Mouse (Mus musculus): ENCODE results near the gene Cacna2d4. TPM values are rescaled to one million over a fixed set of nuclear protein-coding genes. Genes with fewer than 3 reads are reported as not detected.

The Cacna2d4 gene
- not detected in 2 replicates for polyA plus RNA-seq (2016; fragmentation: Nextera tagmentation; extraction: Ambion mirVana)

DNA sequence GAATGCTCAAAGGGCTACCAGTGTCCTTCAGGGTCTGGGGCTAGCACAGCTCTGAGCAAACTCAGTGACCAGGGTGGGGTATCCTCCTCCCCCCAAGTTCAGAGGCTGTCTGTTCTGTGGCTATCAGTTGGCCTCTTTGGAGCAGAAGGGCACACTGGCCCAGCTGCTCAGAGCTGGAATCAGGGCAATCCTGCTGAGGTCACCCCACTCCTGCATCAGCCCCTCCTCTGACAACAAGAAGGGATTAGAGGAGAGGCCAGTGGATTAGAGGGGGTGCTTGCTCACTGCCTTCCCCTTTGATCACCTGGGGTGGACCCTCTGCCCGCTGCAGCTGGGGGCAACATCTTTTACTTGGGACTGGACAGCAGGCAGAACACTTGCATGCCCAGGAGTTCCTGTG is at the start of gene Cacna2d4:
Gene Cacna2d4 (plus strand): TSS at position 286 of the 400 bp plus-strand sequence.
- Histone ChIP-seq H3K36me3 (no peaks in the 10 kb centered on the region), H3K4me3 (replicated peaks) (no peak within 1 kb of the TSS), H3K27ac (no peak within 1 kb of the TSS), H3K27me3 (no peaks in the 10 kb centered on the region; the same call in 1 of the 2 replicates), H3K9me3 (no peaks in the 10 kb centered on the region), H3K4me1 (replicated peaks) (0 out of 2 replicates have a peak, but pooled peaks cover 4% of the 10 kb centered on the region), H3K9ac (replicated peaks) (no peak within 1 kb of the TSS), H3K4me2 (no peak within 1 kb of the TSS)
- WGBS = 35% methylated on average over 1 of the region's 1 CpGs
- ATAC-seq (ENCODE audit: insufficient number of reproducible peaks, insufficient read depth, low FRiP score, low TSS enrichment, low read depth) = no peak

DNA sequence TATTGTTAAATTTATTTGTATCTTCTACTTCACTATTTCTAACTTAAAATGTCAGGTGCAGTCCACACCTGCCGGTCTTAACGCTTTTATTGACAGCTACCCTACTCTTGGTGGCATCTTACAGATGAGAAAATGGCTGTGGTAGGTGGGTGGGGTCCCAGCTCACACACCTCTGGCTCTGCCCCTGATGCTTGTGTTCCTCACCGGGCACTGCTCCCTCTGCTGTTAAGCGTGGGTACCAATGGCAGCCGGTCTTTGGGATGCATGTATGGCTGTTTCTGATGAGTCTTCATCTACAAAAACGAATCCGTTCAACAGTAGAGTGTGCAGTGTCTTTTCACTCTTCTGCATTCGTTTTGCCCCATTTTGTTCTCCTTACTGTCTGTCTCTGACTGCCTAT is 49.7 kb upstream of the Cacna2d4 start:
- Histone ChIP-seq H3K36me3 (peaks cover 48% of the 10 kb centered on the region), H3K9ac (replicated peaks) (no peak overlapping the region), H3K27ac (no peak overlapping the region), H3K4me1 (replicated peaks) (no peaks in the 10 kb centered on the region), H3K4me2 (no peak overlapping the region), H3K9me3 (no peaks in the 10 kb centered on the region), H3K4me3 (replicated peaks) (no peak overlapping the region), H3K27me3 (no peaks in the 10 kb centered on the region)
- ATAC-seq (ENCODE audit: insufficient number of reproducible peaks, insufficient read depth, low FRiP score, low TSS enrichment, low read depth) = no peak
- WGBS = 57% methylated on average over 8 of the region's 8 CpGs

DNA sequence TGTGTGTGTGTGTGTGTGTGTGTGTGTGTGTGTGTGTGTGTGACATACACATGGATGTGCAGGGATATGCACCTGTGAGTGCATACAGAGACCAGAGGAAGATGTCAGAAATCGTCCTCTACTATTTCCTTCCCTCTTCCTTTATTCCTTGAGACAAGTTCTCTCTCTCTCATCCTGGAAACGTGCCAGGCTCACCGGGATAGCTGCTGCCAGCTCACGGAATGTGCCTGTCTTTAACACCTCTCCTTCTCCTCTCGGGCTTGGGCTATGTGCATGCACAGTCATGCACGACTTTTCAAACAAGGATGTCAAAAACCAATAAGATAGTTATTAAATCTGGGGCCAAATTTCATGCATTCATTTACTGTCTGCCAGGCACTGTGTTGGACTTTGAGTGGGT is 48.7 kb upstream of the Cacna2d4 start:
- 84% methylated on average over 6 of the region's 6 CpGs for WGBS
- Histone ChIP-seq H3K36me3 (peaks cover 58% of the 10 kb centered on the region), H3K4me3 (replicated peaks) (no peak overlapping the region), H3K4me2 (no peak overlapping the region), H3K27me3 (no peaks in the 10 kb centered on the region), H3K9me3 (no peaks in the 10 kb centered on the region), H3K9ac (replicated peaks) (no peak overlapping the region), H3K27ac (no peak overlapping the region), H3K4me1 (replicated peaks) (no peaks in the 10 kb centered on the region)
- ATAC-seq (ENCODE audit: insufficient number of reproducible peaks, insufficient read depth, low FRiP score, low TSS enrichment, low read depth) = no peak

DNA sequence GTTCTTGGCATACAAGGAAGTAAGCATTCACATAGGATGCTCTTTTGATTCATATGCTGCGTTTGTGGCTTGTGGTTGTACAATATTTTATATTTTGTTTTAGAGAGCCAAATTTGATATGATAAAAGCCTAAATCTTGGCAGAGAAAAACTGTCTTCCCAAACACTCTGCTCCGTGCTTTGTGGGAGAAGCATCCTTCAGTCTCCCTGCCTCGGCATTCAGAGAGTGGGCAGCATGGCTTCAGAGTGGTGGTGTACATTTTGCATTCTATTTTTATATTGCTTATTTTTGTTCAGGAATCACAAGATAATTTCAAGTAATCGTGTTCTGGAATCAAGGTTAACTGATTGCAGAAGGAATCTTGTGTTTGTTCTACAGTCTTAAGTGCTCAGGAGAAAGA is 44.8 kb upstream of the Cacna2d4 start:
- WGBS = 90% methylated on average over 4 of the region's 4 CpGs
- H3K27me3 ChIP-seq = no peaks in the 10 kb centered on the region
- ATAC-seq (ENCODE audit: insufficient number of reproducible peaks, insufficient read depth, low FRiP score, low TSS enrichment, low read depth) = no peak

DNA sequence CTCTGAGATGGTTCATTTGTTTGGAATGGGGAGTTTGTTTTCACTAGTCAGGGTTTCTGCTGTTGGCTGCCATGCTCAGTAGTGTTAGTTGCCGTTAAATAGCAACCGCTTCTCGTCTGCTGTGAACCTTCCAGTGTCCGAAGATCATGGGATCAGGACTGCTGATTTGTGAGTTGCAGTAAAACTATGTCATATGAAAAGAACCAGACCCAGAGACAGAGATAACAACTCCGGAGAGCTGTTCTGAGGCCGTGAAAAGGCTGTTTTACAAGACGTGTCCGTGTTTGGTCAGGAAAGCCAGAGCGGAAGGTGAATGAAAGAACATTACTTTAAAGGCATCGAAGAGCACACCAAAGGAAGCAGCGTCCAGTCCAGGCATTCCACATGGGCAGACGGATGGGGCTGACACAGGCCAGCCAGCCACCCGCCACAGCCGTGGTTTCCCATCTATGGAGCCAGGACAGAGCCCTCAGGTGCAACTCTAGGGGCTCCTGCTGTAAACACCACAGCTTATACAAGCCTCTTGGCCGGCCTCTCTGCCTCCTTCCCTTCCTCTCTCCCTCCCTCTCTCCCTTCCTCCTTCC is 42.7 kb upstream of the Cacna2d4 start:
- ATAC-seq (ENCODE audit: insufficient number of reproducible peaks, insufficient read depth, low FRiP score, low TSS enrichment, low read depth) = no peak
- Histone ChIP-seq H3K27ac (no peak overlapping the region), H3K4me1 (replicated peaks) (peaks cover 3% of the 10 kb centered on the region), H3K9ac (replicated peaks) (no peak overlapping the region; the same call in 1 of the 2 replicates), H3K9me3 (no peaks in the 10 kb centered on the region), H3K27me3 (no peaks in the 10 kb centered on the region), H3K4me2 (no peak overlapping the region), H3K4me3 (replicated peaks) (no peak overlapping the region), H3K36me3 (peaks cover 44% of the 10 kb centered on the region)
- WGBS = 43% methylated on average over 15 of the region's 15 CpGs

More for the DNA sequence above, 44.8 kb upstream of the Cacna2d4 start:
- no peaks in the 10 kb centered on the region for H3K4me1 ChIP-seq (replicated peaks)
- H3K9me3 ChIP-seq = no peaks in the 10 kb centered on the region
- H3K4me2 ChIP-seq = no peak overlapping the region
- peaks cover 47% of the 10 kb centered on the region for H3K36me3 ChIP-seq
- no peak overlapping the region for H3K4me3 ChIP-seq (replicated peaks)
- H3K27ac ChIP-seq = no peak overlapping the region
- no peak overlapping the region for H3K9ac ChIP-seq (replicated peaks)

DNA sequence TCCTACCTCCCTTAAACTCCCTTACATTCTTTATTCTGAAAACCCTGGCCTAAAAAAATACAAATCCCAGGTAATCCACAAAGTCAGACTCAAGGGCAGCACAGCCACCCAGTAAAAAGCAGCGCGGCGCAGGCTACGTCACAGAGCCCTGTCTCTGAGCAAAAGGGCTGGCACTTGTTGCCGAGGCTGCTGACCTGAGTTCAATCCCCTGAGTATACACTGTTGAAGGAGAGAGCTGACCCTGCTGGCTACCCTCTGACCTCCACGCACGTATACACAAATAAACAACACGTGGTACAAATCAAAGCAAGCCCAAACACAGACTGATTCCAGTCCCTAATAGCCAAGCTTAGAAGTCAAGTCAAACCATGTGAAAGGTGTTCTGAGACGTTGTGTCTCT is 42.2 kb upstream of the Cacna2d4 start:
- no peak for ATAC-seq (ENCODE audit: insufficient number of reproducible peaks, insufficient read depth, low FRiP score, low TSS enrichment, low read depth)

DNA sequence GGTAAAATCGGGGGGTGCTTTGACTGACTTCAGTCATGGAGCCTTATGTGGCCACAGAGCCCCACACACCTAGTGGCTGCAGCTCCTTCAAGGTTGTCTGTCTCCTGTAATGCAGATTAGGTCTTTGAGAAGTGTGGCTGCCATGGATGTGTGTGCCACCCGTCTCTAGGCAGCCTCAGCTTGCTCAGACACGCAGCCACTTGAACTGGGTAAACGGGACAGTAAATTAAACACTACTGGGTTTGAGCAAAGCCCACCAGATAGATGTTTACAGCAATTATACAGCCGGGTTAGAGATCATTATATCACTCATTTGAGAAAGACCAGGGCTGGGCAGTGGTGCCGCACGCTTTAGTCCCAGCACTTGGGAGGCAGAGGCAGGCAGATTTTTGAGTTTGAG is 41.7 kb upstream of the Cacna2d4 start:
- Histone ChIP-seq H3K27ac (no peak overlapping the region), H3K4me1 (replicated peaks) (peaks cover 12% of the 10 kb centered on the region), H3K9ac (replicated peaks) (no peak overlapping the region), H3K9me3 (no peaks in the 10 kb centered on the region), H3K36me3 (peaks cover 36% of the 10 kb centered on the region), H3K4me3 (replicated peaks) (no peak overlapping the region), H3K4me2 (no peak overlapping the region), H3K27me3 (no peaks in the 10 kb centered on the region)
- ATAC-seq (ENCODE audit: insufficient number of reproducible peaks, insufficient read depth, low FRiP score, low TSS enrichment, low read depth) = no peak
- 64% methylated on average over 7 of the region's 7 CpGs for WGBS

More for the DNA sequence above, 42.2 kb upstream of the Cacna2d4 start:
- H3K4me1 ChIP-seq (replicated peaks) = peaks cover 8% of the 10 kb centered on the region
- H3K4me2 ChIP-seq = no peak overlapping the region
- H3K27me3 ChIP-seq = no peaks in the 10 kb centered on the region
- H3K27ac ChIP-seq = no peak overlapping the region
- 44% methylated on average over 9 of the region's 9 CpGs for WGBS
- H3K9ac ChIP-seq (replicated peaks) = no peak overlapping the region; the same call in 1 of the 2 replicates
- peaks cover 40% of the 10 kb centered on the region for H3K36me3 ChIP-seq
- H3K9me3 ChIP-seq = no peaks in the 10 kb centered on the region
- H3K4me3 ChIP-seq (replicated peaks) = no peak overlapping the region

DNA sequence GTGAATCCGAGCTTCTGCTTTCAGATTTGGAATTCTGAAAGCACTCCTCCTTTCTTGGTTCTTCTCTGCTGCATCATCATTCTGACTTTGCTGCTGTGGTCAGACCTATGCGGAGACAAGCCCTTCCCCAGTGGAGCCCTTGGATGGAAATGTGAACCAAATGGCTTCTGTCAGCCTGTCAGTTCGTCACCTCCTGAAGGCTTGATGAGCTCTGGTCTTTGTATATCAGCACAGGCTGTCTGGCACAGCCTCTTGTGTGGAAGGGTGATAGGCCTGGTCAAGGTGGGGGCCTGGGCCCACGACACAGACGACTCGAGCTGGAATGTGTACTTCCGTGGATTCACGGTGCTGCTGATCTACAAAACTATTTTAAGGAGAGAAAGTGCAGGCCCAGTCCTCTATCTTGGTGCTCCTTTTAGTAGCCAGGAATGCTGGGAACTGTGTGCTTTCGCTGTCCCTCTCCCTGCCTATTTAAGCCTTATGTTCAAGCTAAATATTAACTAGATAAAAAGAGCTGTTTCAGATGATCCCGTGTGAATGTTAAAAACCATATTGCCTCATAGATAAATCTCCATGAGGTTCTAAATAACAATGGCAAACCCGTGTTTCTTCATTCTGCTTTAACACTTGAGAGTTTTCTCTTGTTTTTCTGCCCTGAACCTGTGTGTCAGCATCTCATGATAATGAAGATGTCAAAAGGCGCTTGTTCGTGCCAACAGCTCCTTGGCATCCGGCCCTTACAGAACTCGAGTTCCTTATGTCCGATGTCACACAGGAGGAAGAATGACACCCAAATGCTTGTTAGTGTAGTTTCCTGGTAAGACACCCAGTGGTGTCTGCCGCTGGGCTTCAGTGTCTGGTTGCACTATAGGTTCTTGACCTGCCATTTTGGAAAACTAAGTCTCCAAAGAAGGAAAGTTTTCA is 39.7 kb upstream of the Cacna2d4 start, which contains the start of gene Cacna1c:
Gene Cacna1c (minus strand): TSS at position 37 of the 924 bp plus-strand sequence.
- Histone ChIP-seq H3K4me1 (replicated peaks) (peaks cover 12% of the 10 kb centered on the region), H3K9me3 (no peaks in the 10 kb centered on the region), H3K4me2 (no peak within 1 kb of the TSS), H3K9ac (replicated peaks) (no peak within 1 kb of the TSS), H3K27me3 (no peaks in the 10 kb centered on the region), H3K4me3 (replicated peaks) (no peak within 1 kb of the TSS), H3K36me3 (peaks cover 24% of the 10 kb centered on the region), H3K27ac (no peak within 1 kb of the TSS)
- 63% methylated on average over 17 of the region's 17 CpGs for whole genome bisulfite sequencing
- ATAC-seq (ENCODE audit: insufficient number of reproducible peaks, insufficient read depth, low FRiP score, low TSS enrichment, low read depth) = no peak

DNA sequence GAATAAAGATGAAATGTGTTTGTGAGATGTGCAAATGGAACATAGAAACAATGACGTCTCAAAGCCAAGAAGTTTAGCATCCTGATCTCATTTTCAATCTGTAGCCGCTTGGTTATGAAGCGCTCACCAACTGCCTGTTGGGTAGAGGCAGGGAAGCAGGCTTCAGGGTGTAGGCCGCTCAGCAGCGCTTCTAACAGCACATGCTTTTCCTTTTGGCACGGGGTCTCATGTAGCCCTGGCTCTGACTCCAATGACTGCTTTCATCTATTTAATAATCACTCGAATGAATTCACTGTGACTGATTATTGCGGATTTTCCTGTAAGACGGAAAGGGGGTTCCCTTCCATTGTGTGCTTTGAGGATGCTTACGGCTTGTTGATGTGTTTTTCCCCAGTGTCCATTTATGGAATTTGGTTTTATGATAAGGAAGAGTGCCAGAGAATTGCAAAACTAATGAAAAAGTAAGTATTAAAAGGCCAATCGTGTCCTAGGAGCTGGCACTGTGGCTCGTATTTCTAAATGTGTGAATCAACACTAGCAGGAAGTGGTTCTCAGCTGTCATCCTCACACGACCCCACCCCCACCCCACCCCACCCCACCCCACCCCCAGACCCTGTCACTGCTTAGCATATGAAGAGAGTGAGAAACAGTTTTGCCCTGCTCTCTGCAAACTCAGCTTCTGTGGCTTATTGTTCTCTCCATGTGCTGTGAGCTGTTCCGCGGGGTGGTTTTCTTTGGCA is 37.6 kb upstream of the Cacna2d4 start:
- H3K36me3 ChIP-seq = peaks cover 20% of the 10 kb centered on the region
- peaks cover 12% of the 10 kb centered on the region for H3K4me1 ChIP-seq (replicated peaks)
- H3K27ac ChIP-seq = no peak overlapping the region
- no peak overlapping the region for H3K4me3 ChIP-seq (replicated peaks)
- WGBS = 53% methylated on average over 15 of the region's 15 CpGs
- H3K9me3 ChIP-seq = no peaks in the 10 kb centered on the region
- H3K27me3 ChIP-seq = no peaks in the 10 kb centered on the region
- H3K4me2 ChIP-seq = no peak overlapping the region
- ATAC-seq (ENCODE audit: insufficient number of reproducible peaks, insufficient read depth, low FRiP score, low TSS enrichment, low read depth) = no peak
- no peak overlapping the region for H3K9ac ChIP-seq (replicated peaks)

DNA sequence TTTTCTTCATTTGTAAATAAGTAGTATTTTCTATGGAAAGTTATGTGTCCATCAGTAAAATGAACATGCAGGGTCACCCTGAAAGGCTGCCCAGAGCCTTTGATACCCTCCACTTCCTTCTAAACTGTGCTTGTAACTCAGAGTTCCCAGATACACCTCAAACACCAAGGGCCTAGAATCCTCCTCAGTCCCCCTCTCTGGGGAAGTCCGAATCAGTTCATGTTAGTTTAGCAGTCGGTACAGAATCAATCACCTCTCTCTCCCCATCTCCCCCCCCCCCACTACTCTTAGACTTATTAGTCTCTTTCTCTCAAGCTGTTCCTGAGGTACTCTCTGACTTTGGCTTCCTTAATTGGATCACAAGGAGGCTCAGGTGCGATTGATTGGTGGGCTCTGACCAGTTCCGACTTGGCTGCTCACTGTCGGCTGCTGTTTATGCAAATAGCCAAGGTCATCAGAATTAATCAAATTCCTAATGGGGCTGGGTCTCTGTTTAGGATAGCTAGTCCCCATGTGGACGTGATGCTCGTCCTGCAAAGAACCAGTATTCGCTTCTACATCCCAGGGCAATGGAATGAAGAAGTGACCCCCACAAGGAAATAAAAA is 36.9 kb upstream of the Cacna2d4 start:
- 29% methylated on average over 8 of the region's 8 CpGs for WGBS
- Histone ChIP-seq H3K27ac (no peak overlapping the region), H3K27me3 (no peaks in the 10 kb centered on the region), H3K4me3 (replicated peaks) (no peak overlapping the region), H3K9ac (replicated peaks) (no peak overlapping the region), H3K9me3 (no peaks in the 10 kb centered on the region), H3K4me1 (replicated peaks) (peaks cover 12% of the 10 kb centered on the region), H3K4me2 (no peak overlapping the region), H3K36me3 (peaks cover 19% of the 10 kb centered on the region; the same call in 1 of the 2 replicates)
- ATAC-seq (ENCODE audit: insufficient number of reproducible peaks, insufficient read depth, low FRiP score, low TSS enrichment, low read depth) = no peak

Measured in limb, embryonic 12.5 days (tissue).